Mouse (Mus musculus) forebrain, embryonic 13.5 days (tissue): ENCODE measurements around the gene Arhgap32. TPM values are rescaled to one million over a fixed set of nuclear protein-coding genes. Genes with fewer than 3 reads are reported as not detected.

Experiments used
- ATAC-seq: fragments of 200-750 bp; cut with Nextera tagmentation; 2 replicates; pipeline ENCODE4 v1.8.0; 2017
- H3K27ac ChIP-seq: fragments of 300-500 bp; sonication (generic); 2 replicates; pipeline ENCODE4 v1.5.1; 2015; ENCODE audit warnings: inconsistent platforms, mild to moderate bottlenecking, moderate library complexity
- H3K27me3 ChIP-seq: fragments of 300-500 bp; sonication (generic); 2 replicates; pipeline ENCODE4 v1.6.1; 2015; ENCODE audit warnings: mild to moderate bottlenecking, inconsistent platforms
- H3K36me3 ChIP-seq: fragments of 300-500 bp; sonication (generic); 2 replicates; pipeline ENCODE4 v1.6.1; 2015; ENCODE audit warnings: mild to moderate bottlenecking, inconsistent platforms; ENCODE audit not compliant: poor library complexity, severe bottlenecking
- H3K4me1 ChIP-seq: fragments of 300-500 bp; sonication (generic); 2 replicates; pipeline ENCODE4 v1.6.1; 2015; ENCODE audit warnings: inconsistent platforms
- H3K4me2 ChIP-seq: fragments of 300-500 bp; sonication (generic); 2 replicates; pipeline ENCODE4 v1.6.1; 2015; ENCODE audit warnings: inconsistent platforms, mild to moderate bottlenecking, moderate library complexity
- H3K4me3 ChIP-seq: fragments of 300-500 bp; sonication (generic); 2 replicates; pipeline ENCODE4 v1.5.1; 2015; ENCODE audit warnings: mild to moderate bottlenecking, inconsistent platforms
- H3K9ac ChIP-seq: fragments of 300-500 bp; sonication (generic); 2 replicates; pipeline ENCODE4 v1.6.1; 2015; ENCODE audit warnings: mild to moderate bottlenecking, inconsistent platforms
- H3K9me3 ChIP-seq: fragments of 300-500 bp; sonication (generic); replicated peaks from 2 replicates; pipeline ENCODE4 v1.6.1; 2016; ENCODE audit warnings: inconsistent platforms
- WGBS: fragments of 180-500 bp; shearing (Covaris S2); methylation state at CpG from one replicate; pipeline ENCODE4 v1.1.7; 2015; 5-methylcytosine and 5-hydroxymethylcytosine counted together
- polyA plus RNA-seq: library from polyadenylated mRNA; unstranded; fragments of >200 nt; fragmentation: Nextera tagmentation; extraction: Ambion mirVana; gene quantifications from 2 replicates; pipeline ENCODE4 v1.2.1, GENCODE M21; 2015

The Arhgap32 gene
- polyA plus RNA-seq: 7.3 and 7.5 TPM in 2 replicates

GRCm38 (mm10) chr9:32115786-32116185 lies at the start of gene Arhgap32:
Gene Arhgap32 (plus strand): TSS chr9:32116136.
- Histone ChIP-seq H3K9ac (no peak within 1 kb of the TSS), H3K27ac (no peak within 1 kb of the TSS), H3K4me3 (no peak within 1 kb of the TSS), H3K4me2 (no peak within 1 kb of the TSS), H3K27me3 (no peaks in the 10 kb centered on the region), H3K36me3 (no peaks in the 10 kb centered on the region), H3K9me3 (no peaks in the 10 kb centered on the region), H3K4me1 (0 out of 2 replicates have a peak, but pooled peaks cover 2% of the 10 kb centered on the region)
- ATAC-seq: no peak
- WGBS: 96% methylated on average over 1 of the region's 1 CpGs

DNA sequence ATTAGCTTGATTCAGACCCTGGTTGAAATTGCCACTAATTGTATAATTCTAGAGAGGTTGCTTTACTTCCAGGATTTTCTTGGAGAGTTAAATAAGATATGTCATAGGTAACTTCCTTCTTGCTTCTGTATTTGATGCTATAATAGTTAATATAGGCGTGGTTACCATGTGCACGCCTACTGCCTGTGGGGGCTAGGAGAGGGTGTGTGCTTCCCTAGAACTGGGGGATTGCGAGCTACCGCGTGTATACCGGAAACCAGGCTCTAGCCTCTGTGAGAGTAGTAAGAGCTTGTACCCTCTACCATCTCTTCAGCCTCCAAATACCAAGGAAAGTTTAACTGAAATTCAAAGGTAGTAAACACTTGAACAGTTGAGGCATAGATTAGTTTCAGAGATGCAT lies 43.2 kb upstream of the Arhgap32 start:
- no peak for ATAC-seq
- WGBS: 94% methylated on average over 6 of the region's 6 CpGs
- no peak overlapping the region for H3K9ac ChIP-seq
- no peak overlapping the region for H3K4me2 ChIP-seq
- H3K36me3 ChIP-seq: 0 out of 2 replicates have a peak, but pooled peaks cover 3% of the 10 kb centered on the region
- H3K4me3 ChIP-seq: no peak overlapping the region
- H3K27me3 ChIP-seq: no peaks in the 10 kb centered on the region
- H3K4me1 ChIP-seq: no peaks in the 10 kb centered on the region
- H3K9me3 ChIP-seq: no peaks in the 10 kb centered on the region
- no peak overlapping the region for H3K27ac ChIP-seq

- Histone ChIP-seq H3K4me2 (no peak overlapping the region), H3K9me3 (no peaks in the 10 kb centered on the region; the same call in 1 of the 2 replicates), H3K27ac (no peak overlapping the region), H3K4me1 (peaks cover 3% of the 10 kb centered on the region), H3K4me3 (no peak overlapping the region), H3K36me3 (no peaks in the 10 kb centered on the region), H3K27me3 (no peaks in the 10 kb centered on the region), H3K9ac (no peak overlapping the region)
- WGBS: 65% methylated on average over 4 of the region's 4 CpGs
- ATAC-seq: no peak
These were observed 27.7 kb upstream of the Arhgap32 start for GRCm38 (mm10) chr9:32088106-32088776.

GRCm38 (mm10) chr9:32088882-32089281 lies 27.1 kb upstream of the Arhgap32 start:
- no peaks in the 10 kb centered on the region for H3K27me3 ChIP-seq
- H3K36me3 ChIP-seq: no peaks in the 10 kb centered on the region
- H3K4me2 ChIP-seq: no peak overlapping the region
- no peak overlapping the region for H3K4me3 ChIP-seq
- no peak overlapping the region for H3K27ac ChIP-seq
- no peak for ATAC-seq
- H3K4me1 ChIP-seq: peaks cover 8% of the 10 kb centered on the region
- no peak overlapping the region for H3K9ac ChIP-seq
- whole genome bisulfite sequencing: 67% methylated on average over 3 of the region's 3 CpGs
- H3K9me3 ChIP-seq: no peaks in the 10 kb centered on the region; the same call in 1 of the 2 replicates

GRCm38 (mm10) chr9:32093456-32093855 lies 22.5 kb upstream of the Arhgap32 start:
- Histone ChIP-seq H3K9ac (no peak overlapping the region), H3K4me2 (no peak overlapping the region), H3K27ac (no peak overlapping the region), H3K27me3 (no peaks in the 10 kb centered on the region), H3K9me3 (no peaks in the 10 kb centered on the region), H3K4me1 (peaks cover 12% of the 10 kb centered on the region), H3K36me3 (no peaks in the 10 kb centered on the region), H3K4me3 (no peak overlapping the region)
- no peak for ATAC-seq
- WGBS: 64% methylated on average over 2 of the region's 2 CpGs

GRCm38 (mm10) chr9:32094351-32095120 lies 21.4 kb upstream of the Arhgap32 start:
- ATAC-seq: no peak
- whole genome bisulfite sequencing: 73% methylated on average over 13 of the region's 13 CpGs
- H3K36me3 ChIP-seq: no peaks in the 10 kb centered on the region
- no peak overlapping the region for H3K4me2 ChIP-seq
- H3K9ac ChIP-seq: no peak overlapping the region
- no peak overlapping the region for H3K4me3 ChIP-seq
- H3K9me3 ChIP-seq: no peaks in the 10 kb centered on the region
- H3K27me3 ChIP-seq: no peaks in the 10 kb centered on the region
- H3K4me1 ChIP-seq: peaks cover 12% of the 10 kb centered on the region
- no peak overlapping the region for H3K27ac ChIP-seq

DNA sequence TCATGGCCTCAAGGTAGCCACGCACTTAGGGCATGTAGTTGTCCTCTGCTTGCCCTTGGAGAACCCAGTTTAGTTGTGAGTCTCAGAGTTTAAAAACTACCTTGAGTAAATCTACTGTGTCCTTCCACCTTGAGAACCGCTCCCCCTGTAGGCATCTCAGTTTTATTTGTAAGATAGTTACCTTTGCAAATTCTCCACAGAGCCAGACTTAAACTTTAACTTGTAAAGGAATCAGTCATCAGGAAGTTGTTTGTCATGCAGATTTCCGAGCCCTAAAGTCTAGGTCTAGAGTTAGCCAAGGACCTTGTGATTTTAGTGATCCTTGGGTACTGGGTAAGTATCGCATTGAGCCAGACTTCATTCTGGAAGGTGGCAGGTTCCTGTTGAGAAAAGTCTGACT lies 20.4 kb upstream of the Arhgap32 start:
- Histone ChIP-seq H3K9ac (no peak overlapping the region), H3K4me2 (no peak overlapping the region), H3K4me3 (no peak overlapping the region), H3K36me3 (no peaks in the 10 kb centered on the region), H3K4me1 (peaks cover 12% of the 10 kb centered on the region), H3K27me3 (no peaks in the 10 kb centered on the region), H3K27ac (no peak overlapping the region), H3K9me3 (no peaks in the 10 kb centered on the region)
- ATAC-seq: no peak
- 89% methylated on average over 4 of the region's 4 CpGs for WGBS

- ATAC-seq: no peak
- WGBS: 83% methylated on average over 7 of the region's 7 CpGs
- no peaks in the 10 kb centered on the region for H3K36me3 ChIP-seq
- no peaks in the 10 kb centered on the region for H3K27me3 ChIP-seq
- H3K4me3 ChIP-seq: no peak overlapping the region
- H3K9me3 ChIP-seq: no peaks in the 10 kb centered on the region
- peaks cover 12% of the 10 kb centered on the region for H3K4me1 ChIP-seq
- no peak overlapping the region for H3K27ac ChIP-seq
- H3K4me2 ChIP-seq: no peak overlapping the region
- no peak overlapping the region for H3K9ac ChIP-seq
These were observed 19.4 kb upstream of the Arhgap32 start for GRCm38 (mm10) chr9:32096541-32096940.

DNA sequence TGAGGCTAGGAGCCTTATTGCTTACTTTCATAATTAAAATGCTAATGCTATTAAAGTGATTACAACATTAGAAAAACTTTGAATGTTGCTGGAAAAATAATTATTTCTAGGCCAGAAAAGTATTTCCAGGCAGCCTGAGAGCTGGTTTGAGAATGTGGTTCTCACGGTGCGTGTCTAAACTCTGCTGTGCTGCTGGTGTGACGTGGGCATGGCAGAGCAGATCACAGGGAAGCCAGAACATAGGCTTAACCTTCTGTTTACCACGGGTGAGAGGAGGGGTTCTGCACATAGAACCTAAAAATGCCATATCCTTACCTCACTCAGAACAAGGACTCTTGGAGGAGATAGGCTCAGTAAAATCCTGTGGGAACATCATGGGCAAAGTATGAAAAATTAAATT lies 18.8 kb upstream of the Arhgap32 start:
- no peak overlapping the region for H3K27ac ChIP-seq
- no peaks in the 10 kb centered on the region for H3K27me3 ChIP-seq
- no peak overlapping the region for H3K4me3 ChIP-seq
- no peaks in the 10 kb centered on the region for H3K9me3 ChIP-seq
- H3K36me3 ChIP-seq: no peaks in the 10 kb centered on the region
- H3K4me2 ChIP-seq: no peak overlapping the region
- peaks cover 12% of the 10 kb centered on the region for H3K4me1 ChIP-seq
- no peak overlapping the region for H3K9ac ChIP-seq
- WGBS: 83% methylated on average over 4 of the region's 4 CpGs
- ATAC-seq: no peak

GRCm38 (mm10) chr9:32098425-32099155 lies 17.3 kb upstream of the Arhgap32 start:
- no peaks in the 10 kb centered on the region for H3K9me3 ChIP-seq
- H3K9ac ChIP-seq: no peak overlapping the region
- H3K27me3 ChIP-seq: no peaks in the 10 kb centered on the region
- H3K27ac ChIP-seq: no peak overlapping the region
- no peak overlapping the region for H3K4me3 ChIP-seq
- no peaks in the 10 kb centered on the region for H3K36me3 ChIP-seq
- no peak overlapping the region for H3K4me2 ChIP-seq
- WGBS: 93% methylated on average over 9 of the region's 9 CpGs
- H3K4me1 ChIP-seq: peaks cover 5% of the 10 kb centered on the region
- ATAC-seq: no peak

DNA sequence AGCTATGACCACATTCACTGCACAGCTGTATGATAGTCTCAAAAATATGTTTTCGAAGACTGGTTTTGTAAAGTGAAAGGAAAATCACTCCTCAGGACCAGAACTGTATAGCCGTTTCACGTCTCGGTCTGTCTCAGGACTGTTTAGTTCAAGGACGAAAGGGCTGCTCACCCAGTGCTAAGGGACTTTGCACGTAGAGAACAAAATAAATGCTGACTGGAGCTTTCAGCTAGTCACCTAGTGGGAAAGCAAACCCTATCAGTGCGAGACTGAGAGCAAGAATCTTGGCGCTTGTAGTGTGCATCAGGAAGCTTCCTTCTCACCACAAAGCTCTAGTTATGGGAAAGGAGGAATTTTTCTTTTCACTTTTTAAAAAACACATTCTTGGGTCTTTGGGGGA lies 15.4 kb upstream of the Arhgap32 start:
- Histone ChIP-seq H3K27me3 (no peaks in the 10 kb centered on the region), H3K4me2 (no peak overlapping the region), H3K9ac (no peak overlapping the region), H3K4me3 (no peak overlapping the region), H3K36me3 (no peaks in the 10 kb centered on the region), H3K27ac (no peak overlapping the region), H3K9me3 (no peaks in the 10 kb centered on the region), H3K4me1 (0 out of 2 replicates have a peak, but pooled peaks cover 4% of the 10 kb centered on the region)
- 89% methylated on average over 8 of the region's 8 CpGs for WGBS
- no peak for ATAC-seq

- Histone ChIP-seq H3K4me3 (no peak overlapping the region), H3K9me3 (no peaks in the 10 kb centered on the region), H3K9ac (no peak overlapping the region), H3K27ac (no peak overlapping the region), H3K4me2 (no peak overlapping the region), H3K4me1 (no peaks in the 10 kb centered on the region), H3K27me3 (no peaks in the 10 kb centered on the region), H3K36me3 (no peaks in the 10 kb centered on the region)
- no peak for ATAC-seq
- 87% methylated on average over 2 of the region's 2 CpGs for WGBS
These were observed 14.4 kb upstream of the Arhgap32 start for GRCm38 (mm10) chr9:32101488-32101887.
